In the genomic region with DNA sequence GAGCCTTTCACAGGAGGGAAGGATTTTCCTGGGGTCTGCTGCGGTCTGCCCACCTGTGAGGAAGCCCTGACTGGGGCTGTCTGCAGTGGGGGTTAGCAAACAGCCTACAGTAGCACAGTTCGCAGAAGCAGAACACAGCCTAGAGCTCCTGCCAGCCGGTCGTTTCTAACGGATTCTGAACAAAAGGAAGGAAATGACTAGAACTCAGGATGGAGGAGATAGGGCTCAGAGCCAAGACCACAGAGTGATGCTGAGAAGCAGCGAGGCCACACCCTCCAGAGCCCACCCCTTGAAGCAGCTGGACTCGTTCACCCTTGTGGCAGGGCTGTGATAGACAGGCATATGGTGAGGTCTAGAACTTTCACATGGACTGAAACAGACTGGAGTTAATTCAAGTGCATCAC, we compare ENCODE assay signal across 9 mouse cellular contexts. TPM values are rescaled to one million over a fixed set of nuclear protein-coding genes. Genes with fewer than 3 reads are reported as not detected.
DNase-seq lines count a peak whose midpoint lies in the region; ATAC-seq and TF ChIP-seq lines count a peak whose summit lies in the region.
"Had no signal": no experiment of that assay in that cellular context is flagged by ENCODE, and none has a peak within 500 bp of the region (broad histone marks: within the 10 kb centered on the region; RNA-seq: fewer than 3 reads in every experiment).

No protein-coding gene starts in this region.

- no peak overlapping the region for H3K27ac ChIP-seq in kidney, adult 2 months (ENCODE audit: insufficient read depth, low read depth, low read length)
- peak overlapping the region; percentile 56; the same call in 1 of the 2 replicates for H3K27ac ChIP-seq in heart, embryonic 16.5 days (ENCODE audit: low read length)
- no peak overlapping the region for H3K27ac ChIP-seq in cerebellum, adult 2 months (ENCODE audit: insufficient read depth, low read length)
- no peak overlapping the region for H3K27ac ChIP-seq in gastrocnemius, adult 2 months

- TF ChIP-seq CTCF in kidney, adult 2 months (conservative IDR thresholded peaks at IDR 0.05; ENCODE audit: insufficient read depth, insufficient read length, low read depth, low read length), result no peak
- no peak for TF ChIP-seq CTCF in cerebellum, adult 2 months (IDR thresholded peaks at IDR 0.05; ENCODE audit: borderline replicate concordance, insufficient read depth, low read depth, low read length)
- TF ChIP-seq CTCF in gastrocnemius, adult 2 months (IDR thresholded peaks at IDR 0.05), result no peak

- DNase-seq in kidney, postnatal 14 days, result peak; percentile 56
- no peak for DNase-seq in kidney, adult 2 months
- DNase-seq in T-cell, adult 2 months (ENCODE audit: low spot score), result peak; percentile 86
- DNase-seq in lung, postnatal 36 days, result peak; percentile 44
- DNase-seq in cerebellum, adult 2 months, result no peak
- no peak for DNase-seq in gastrocnemius, adult 2 months
- no peak for DNase-seq in embryo, embryonic 10.5 days (ENCODE audit: low spot score)

- no peak for TF ChIP-seq POLR2A in kidney, adult 2 months (IDR thresholded peaks at IDR 0.05; ENCODE audit: low read depth, low read length)
- no peak for TF ChIP-seq POLR2A in cerebellum, adult 2 months (IDR thresholded peaks at IDR 0.05; ENCODE audit: borderline replicate concordance, insufficient read depth, low read length)

- peak overlapping the region; percentile 4 for H3K4me2 ChIP-seq in heart, embryonic 16.5 days (ENCODE audit: low read depth, low read length)

- no peaks in the 10 kb centered on the region for H3K4me1 ChIP-seq in kidney, adult 2 months (ENCODE audit: control insufficient read depth, insufficient read depth, low read length)
- peaks cover 14% of the 10 kb centered on the region for H3K4me1 ChIP-seq in heart, embryonic 16.5 days (ENCODE audit: control insufficient read depth, insufficient read depth, low read length)
- no peaks in the 10 kb centered on the region for H3K4me1 ChIP-seq in cerebellum, adult 2 months (ENCODE audit: control insufficient read depth, insufficient read depth, low read length)

- 35% methylated on average over 7 of the region's 7 CpGs for WGBS in kidney, adult 2 months
- 32% methylated on average over 7 of the region's 7 CpGs for WGBS in heart, embryonic 16.5 days
- 14% methylated on average over 7 of the region's 7 CpGs for WGBS in cerebellum, adult 2 months

- ATAC-seq in heart, embryonic 16.5 days (replicated peaks; ENCODE audit: extremely low read depth, insufficient read depth, low FRiP score), result peak; percentile 67

- no peaks in the 10 kb centered on the region for H3K27me3 ChIP-seq in kidney, adult 2 months (replicated peaks; ENCODE audit: control insufficient read depth, insufficient read depth, low read length)
- no peaks in the 10 kb centered on the region for H3K27me3 ChIP-seq in heart, embryonic 16.5 days (ENCODE audit: control insufficient read depth, insufficient read depth, low read length)
- H3K27me3 ChIP-seq in cerebellum, adult 2 months (ENCODE audit: control insufficient read depth, insufficient read depth, low read length), result no peaks in the 10 kb centered on the region

- no peak overlapping the region for H3K9ac ChIP-seq in heart, embryonic 16.5 days (ENCODE audit: low read length)

- intact Hi-C loops in gastrocnemius, adult 2 months (cut with DNase I), result no loop called here

- no peaks in the 10 kb centered on the region for H3K36me3 ChIP-seq in kidney, adult 2 months (ENCODE audit: control insufficient read depth, insufficient read depth, low read length)
- H3K36me3 ChIP-seq in heart, embryonic 16.5 days (ENCODE audit: control insufficient read depth, insufficient read depth), result peaks cover 4% of the 10 kb centered on the region; the same call in 1 of the 2 replicates

- H3K9me3 ChIP-seq in heart, embryonic 16.5 days (replicated peaks; ENCODE audit: control insufficient read depth, low read length), result peaks cover 23% of the 10 kb centered on the region

- no peak overlapping the region for H3K4me3 ChIP-seq in kidney, adult 2 months (ENCODE audit: insufficient read depth, low read depth, low read length)
- no peak overlapping the region for H3K4me3 ChIP-seq in heart, embryonic 16.5 days (ENCODE audit: low read length)
- no peak overlapping the region for H3K4me3 ChIP-seq in cerebellum, adult 2 months (replicated peaks; ENCODE audit: insufficient read depth, low read depth, low read length)
- no peak overlapping the region for H3K4me3 ChIP-seq in gastrocnemius, adult 2 months

RNA-seq across cellular contexts. Expression of a gene that starts 33.9 kb away (rescaled TPM):
- polyA plus RNA-seq in kidney, adult 2 months (2012; rRNA removed), result not detected in 2 replicates
- 3.3 and 7.6 TPM in 2 replicates for polyA plus RNA-seq in heart, embryonic 16.5 days (2015; fragmentation: Nextera tagmentation; extraction: Ambion mirVana)
- polyA plus RNA-seq in cerebellum, adult 2 months (2012; rRNA removed), result not detected in 2 replicates
- total RNA-seq in gastrocnemius, adult 2 months (2021), result 10 to 100 TPM; 16.9 to 21.3 TPM
- total RNA-seq: left cerebral cortex, postnatal 10 days had no signal

RNA-seq across cellular contexts. Expression of a gene that starts 39.9 kb away (rescaled TPM):
- 0.27 and 1.8 TPM in 2 replicates for polyA plus RNA-seq in kidney, adult 2 months (2012; rRNA removed)
- 5.9 and 16.8 TPM in 2 replicates for polyA plus RNA-seq in heart, embryonic 16.5 days (2015; fragmentation: Nextera tagmentation; extraction: Ambion mirVana)
- 0.16 TPM in 2 replicates for polyA plus RNA-seq in cerebellum, adult 2 months (2012; rRNA removed)
- total RNA-seq in gastrocnemius, adult 2 months (2021), result under 1 TPM; 0.26 to 0.31 TPM

Comparison
In these comparisons a context has a peak if more than half of its experiments do, and no peak if none do; other contexts are left out.
1. DNase-seq: peak in kidney, postnatal 14 days (single experiment), T-cell, adult 2 months (single experiment) and lung, postnatal 36 days (single experiment); none in kidney, adult 2 months (single experiment), cerebellum, adult 2 months (0 of 2), gastrocnemius, adult 2 months (single experiment) and embryo, embryonic 10.5 days (single experiment).